Mouse (Mus musculus) left cerebral cortex, adult 6 months (tissue): Measurements from ENCODE around the gene Tfap2d. TPM values are rescaled to one million over a fixed set of nuclear protein-coding genes. Genes with fewer than 3 reads are reported as not detected.

Experiments
- long read RNA-seq, 2 experiments: library from polyadenylated mRNA; unstranded; transcript quantifications; one replicate each; pipeline ENCODE4 v2.0.0; 2019 to 2020
- polyA plus RNA-seq: library from polyadenylated mRNA; unstranded; fragments of <200 nt; fragmentation: Nextera tagmentation; gene quantifications from 2 replicates; pipeline ENCODE4 v1.2.3, GENCODE M21; 2021

Gene Tfap2d
- polyA plus RNA-seq = 0.67 and 0.71 TPM in 2 replicates
- long read RNA-seq, experiment 1, partial matches to known transcripts = 2 of 7 reads
- long read RNA-seq, experiment 1, other reads (novel, unspliced or antisense) = 4 of 7 reads
- long read RNA-seq, experiment 2, partial matches to known transcripts = 2 of 4 reads
- long read RNA-seq, experiment 2, other reads (novel, unspliced or antisense) = 1 of 4 reads

DNA sequence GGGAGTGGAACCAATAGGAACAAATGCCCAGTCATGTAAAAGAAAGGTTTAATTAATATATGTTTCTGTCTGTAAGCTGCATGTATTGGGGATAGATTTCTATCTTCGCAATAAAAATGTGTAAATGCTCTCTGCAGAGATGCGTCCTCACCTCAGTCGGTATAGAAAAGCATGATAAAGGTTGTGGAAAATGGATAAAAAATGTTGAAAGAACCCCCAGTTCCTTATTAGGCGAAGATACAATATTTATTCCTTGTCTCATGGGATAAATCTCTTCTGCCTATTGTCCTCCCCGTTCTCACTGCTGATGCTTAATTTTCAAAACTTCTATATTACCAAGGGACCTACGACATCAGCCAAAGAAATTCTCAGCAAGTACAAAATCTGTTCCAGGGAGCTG is at the start of gene Tfap2d:
Tfap2d (plus strand) TSS at position 392 of the 400 bp plus-strand sequence.

GRCm38 (mm10) chr1:19208641-19209358 is 106.0 kb downstream of the Tfap2d start, which contains the start of gene Tfap2b:
TSS of gene Tfap2b (plus strand) at chr1:19208914.

Other genes starting within 250 kb of the Tfap2d start
- 0.50 and 0.78 TPM in 2 replicates for gene Tfap2b, start 105.9 kb downstream of the Tfap2d start, polyA plus RNA-seq